Mouse (Mus musculus): ENCODE results near the gene Mterf4. TPM values are rescaled to one million over a fixed set of nuclear protein-coding genes. Genes with fewer than 3 reads are reported as not detected.
"Not testable (repeated sequence)": the region's sequence is repeated elsewhere in the genome, so short reads cannot be mapped to it uniquely, and the experiment has no call there.

Mterf4 gene
- polyA plus RNA-seq, 1 experiment from 2014 or later, result 32.2 TPM

DNA sequence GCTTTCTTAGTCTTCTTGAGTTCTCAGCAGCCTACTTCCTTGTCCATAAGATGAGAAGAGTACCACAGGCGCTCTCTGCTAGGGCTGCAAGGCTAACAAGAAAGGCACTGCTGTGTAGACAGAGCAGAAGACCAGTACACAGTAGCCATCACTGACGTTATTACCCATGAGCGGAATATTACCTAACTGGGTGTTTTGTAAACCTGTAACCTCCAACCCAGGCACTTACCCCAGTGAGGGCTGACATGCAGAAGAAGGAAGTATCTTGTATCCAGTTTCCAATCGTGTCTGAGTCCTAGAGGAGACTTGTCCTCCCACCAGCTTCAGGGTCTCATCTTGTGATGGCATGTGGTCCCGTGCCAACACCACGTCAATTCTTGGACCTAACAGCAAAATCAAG, 18.3 kb upstream of the Mterf4 start:
- no peak overlapping the region for H3K4me3 ChIP-seq (ENCODE audit: low read depth, low read length)
- H3K36me3 ChIP-seq (ENCODE audit: control insufficient read depth, insufficient read depth, low read length), result peaks cover 22% of the 10 kb centered on the region
- H3K27ac ChIP-seq (ENCODE audit: low read length), result no peak overlapping the region
- no peaks in the 10 kb centered on the region for H3K9me3 ChIP-seq (replicated peaks; ENCODE audit: control insufficient read depth, low read length, poor library complexity, severe bottlenecking)
- no peak overlapping the region for H3K4me2 ChIP-seq (ENCODE audit: low read length)
- ATAC-seq, result no peak
- H3K27me3 ChIP-seq (ENCODE audit: control insufficient read depth, insufficient read depth, low read depth, low read length), result no peaks in the 10 kb centered on the region
- H3K9ac ChIP-seq (ENCODE audit: low read depth, low read length), result no peak overlapping the region
- 95% methylated on average over 6 of the region's 6 CpGs for WGBS
- no peaks in the 10 kb centered on the region for H3K4me1 ChIP-seq (ENCODE audit: control insufficient read depth, insufficient read depth, low read length)

DNA sequence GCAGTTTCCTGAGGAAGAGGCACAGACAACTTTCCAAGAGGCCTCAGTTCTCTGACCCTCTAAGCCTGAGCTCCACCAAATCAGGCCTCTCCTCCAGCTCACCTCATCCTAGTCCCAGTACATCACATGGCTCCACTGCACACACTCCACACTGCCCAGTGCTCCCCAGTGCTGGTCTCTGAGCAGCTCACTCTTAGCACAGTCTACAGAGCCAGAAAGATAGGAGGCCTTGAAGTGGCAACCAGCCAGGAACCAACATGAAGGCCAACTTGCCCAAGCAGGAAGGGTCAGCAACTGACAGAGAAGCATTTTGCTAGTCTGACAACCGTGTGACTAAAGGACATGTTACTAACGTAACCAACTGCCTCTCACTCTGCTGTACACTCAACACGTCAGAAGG, 5.1 kb downstream of the Mterf4 start:
- peaks cover 9% of the 10 kb centered on the region for H3K4me1 ChIP-seq (ENCODE audit: control insufficient read depth, insufficient read depth, low read length)
- H3K9ac ChIP-seq (ENCODE audit: low read depth, low read length), result no peak overlapping the region
- peaks cover 24% of the 10 kb centered on the region for H3K36me3 ChIP-seq (ENCODE audit: control insufficient read depth, insufficient read depth, low read length)
- 89% methylated on average over 3 of the region's 3 CpGs for WGBS
- no peak for ATAC-seq
- no peak overlapping the region for H3K27ac ChIP-seq (ENCODE audit: low read length)
- no peak overlapping the region for H3K4me3 ChIP-seq (ENCODE audit: low read depth, low read length)
- H3K9me3 ChIP-seq (replicated peaks; ENCODE audit: control insufficient read depth, low read length, poor library complexity, severe bottlenecking), result no peaks in the 10 kb centered on the region
- H3K4me2 ChIP-seq (ENCODE audit: low read length), result no peak overlapping the region
- no peaks in the 10 kb centered on the region for H3K27me3 ChIP-seq (ENCODE audit: control insufficient read depth, insufficient read depth, low read depth, low read length)

DNA sequence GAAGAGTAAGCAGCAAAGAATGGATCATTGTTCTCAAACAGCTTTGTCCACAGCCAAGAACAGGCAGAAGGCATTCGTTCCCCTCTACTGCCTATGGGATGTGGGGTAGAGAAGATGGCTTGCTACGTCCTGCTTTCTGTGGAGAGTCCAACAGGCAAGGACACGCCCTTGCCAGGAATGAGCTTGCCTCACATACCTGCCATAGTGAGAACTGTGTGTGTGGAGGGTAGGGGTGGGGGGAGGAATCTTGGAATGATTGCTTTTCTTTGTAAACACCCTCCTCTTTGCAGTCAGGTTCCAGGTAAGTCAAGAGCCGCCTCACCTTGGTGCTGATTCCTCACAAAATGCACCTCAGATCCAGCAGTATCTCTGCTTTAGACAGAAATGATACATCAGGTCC, 5.9 kb downstream of the Mterf4 start:
- Histone ChIP-seq H3K4me1 (ENCODE audit: control insufficient read depth, insufficient read depth, low read length) (peaks cover 4% of the 10 kb centered on the region), H3K27me3 (ENCODE audit: control insufficient read depth, insufficient read depth, low read depth, low read length) (no peaks in the 10 kb centered on the region), H3K4me2 (ENCODE audit: low read length) (no peak overlapping the region), H3K9ac (ENCODE audit: low read depth, low read length) (no peak overlapping the region), H3K4me3 (ENCODE audit: low read depth, low read length) (no peak overlapping the region), H3K27ac (ENCODE audit: low read length) (no peak overlapping the region), H3K36me3 (ENCODE audit: control insufficient read depth, insufficient read depth, low read length) (peaks cover 24% of the 10 kb centered on the region), H3K9me3 (replicated peaks; ENCODE audit: control insufficient read depth, low read length, poor library complexity, severe bottlenecking) (no peaks in the 10 kb centered on the region)
- 88% methylated on average over 4 of the region's 4 CpGs for WGBS
- ATAC-seq, result no peak

GRCm38 (mm10) chr1:93294491-93294890, 11.2 kb downstream of the Mterf4 start:
- not testable (repeated sequence) for H3K9ac ChIP-seq (ENCODE audit: low read depth, low read length); ATAC-seq; H3K36me3 ChIP-seq (ENCODE audit: control insufficient read depth, insufficient read depth, low read length); H3K9me3 ChIP-seq (replicated peaks; ENCODE audit: control insufficient read depth, low read length, poor library complexity, severe bottlenecking); H3K4me3 ChIP-seq (ENCODE audit: low read depth, low read length); H3K27me3 ChIP-seq (ENCODE audit: control insufficient read depth, insufficient read depth, low read depth, low read length); H3K27ac ChIP-seq (ENCODE audit: low read length); H3K4me1 ChIP-seq (ENCODE audit: control insufficient read depth, insufficient read depth, low read length); H3K4me2 ChIP-seq (ENCODE audit: low read length)
- 81% methylated on average over 3 of the region's 3 CpGs for WGBS

DNA sequence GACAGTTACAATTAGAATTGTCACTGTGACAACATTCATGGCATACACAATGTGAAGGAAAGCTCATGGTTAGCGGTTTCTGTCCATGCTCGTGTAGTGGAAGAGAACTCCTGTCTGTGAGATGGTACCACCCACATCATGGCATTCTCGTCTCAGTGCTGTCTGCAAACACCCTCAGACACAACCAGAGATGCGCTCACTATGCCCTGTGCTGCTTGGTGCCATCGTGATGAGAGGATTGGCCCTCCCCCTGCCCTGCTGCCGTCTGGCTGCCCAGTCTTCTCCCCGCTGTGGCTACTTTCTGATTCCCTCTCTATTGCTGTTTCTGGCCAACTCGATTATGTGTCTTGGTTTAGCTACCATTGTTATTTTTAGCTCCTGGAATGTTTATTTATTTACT, 13.7 kb downstream of the Mterf4 start:
- H3K4me2 ChIP-seq (ENCODE audit: low read length), result no peak overlapping the region
- H3K4me3 ChIP-seq (ENCODE audit: low read depth, low read length), result no peak overlapping the region
- no peak overlapping the region for H3K27ac ChIP-seq (ENCODE audit: low read length)
- H3K9ac ChIP-seq (ENCODE audit: low read depth, low read length), result no peak overlapping the region
- WGBS, result 82% methylated on average over 8 of the region's 8 CpGs
- no peaks in the 10 kb centered on the region for H3K27me3 ChIP-seq (ENCODE audit: control insufficient read depth, insufficient read depth, low read depth, low read length)
- no peaks in the 10 kb centered on the region for H3K9me3 ChIP-seq (replicated peaks; ENCODE audit: control insufficient read depth, low read length, poor library complexity, severe bottlenecking)
- no peak for ATAC-seq
- H3K36me3 ChIP-seq (ENCODE audit: control insufficient read depth, insufficient read depth, low read length), result peaks cover 4% of the 10 kb centered on the region; the same call in 1 of the 2 replicates
- no peaks in the 10 kb centered on the region for H3K4me1 ChIP-seq (ENCODE audit: control insufficient read depth, insufficient read depth, low read length)

DNA sequence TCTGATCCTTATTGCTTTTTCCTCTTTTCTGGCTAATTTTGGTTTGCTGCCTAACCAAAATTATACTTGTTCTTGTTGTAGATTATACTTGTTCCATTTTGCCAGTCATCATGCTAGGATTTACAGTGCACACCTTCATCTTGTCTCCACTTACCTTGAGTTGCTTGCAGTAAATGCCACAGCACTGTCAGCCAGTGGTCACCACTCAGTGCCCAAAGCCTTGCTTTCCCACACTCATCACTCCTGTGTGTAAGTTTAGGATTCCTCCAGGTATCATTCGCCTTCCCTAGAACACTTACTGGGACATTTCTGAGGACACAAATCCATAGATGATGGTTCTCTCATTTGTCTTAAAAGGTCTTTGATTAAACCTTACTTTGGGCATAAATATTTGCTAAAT, 14.1 kb downstream of the Mterf4 start:
- H3K9ac ChIP-seq (ENCODE audit: low read depth, low read length), result no peak overlapping the region
- no peak for ATAC-seq
- H3K4me3 ChIP-seq (ENCODE audit: low read depth, low read length), result no peak overlapping the region
- H3K9me3 ChIP-seq (replicated peaks; ENCODE audit: control insufficient read depth, low read length, poor library complexity, severe bottlenecking), result no peaks in the 10 kb centered on the region
- H3K27me3 ChIP-seq (ENCODE audit: control insufficient read depth, insufficient read depth, low read depth, low read length), result no peaks in the 10 kb centered on the region
- no peaks in the 10 kb centered on the region for H3K4me1 ChIP-seq (ENCODE audit: control insufficient read depth, insufficient read depth, low read length)
- no peak overlapping the region for H3K4me2 ChIP-seq (ENCODE audit: low read length)
- peaks cover 4% of the 10 kb centered on the region; the same call in 1 of the 2 replicates for H3K36me3 ChIP-seq (ENCODE audit: control insufficient read depth, insufficient read depth, low read length)
- no peak overlapping the region for H3K27ac ChIP-seq (ENCODE audit: low read length)
- WGBS, result 90% methylated on average over 1 of the region's 1 CpGs

DNA sequence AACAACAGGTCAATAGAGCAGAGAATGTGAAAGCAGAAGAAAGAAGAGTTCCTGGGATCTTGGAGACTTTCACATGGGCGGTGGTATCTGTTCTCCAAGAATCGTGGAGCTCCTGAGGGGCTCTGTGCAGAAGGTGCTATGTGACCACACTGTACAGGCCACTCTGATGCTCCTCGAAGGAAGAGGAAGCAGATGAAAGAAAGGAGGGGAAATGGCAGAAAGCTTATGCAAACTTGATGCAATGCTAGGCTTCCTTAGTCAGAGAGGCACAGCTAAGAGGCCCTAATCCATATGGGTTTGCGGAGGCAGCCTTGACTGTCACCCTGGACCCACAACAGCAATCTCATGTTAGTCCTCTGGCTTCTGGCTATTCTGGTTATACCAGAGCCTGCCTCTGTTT, 14.8 kb downstream of the Mterf4 start:
- no peak overlapping the region for H3K4me3 ChIP-seq (ENCODE audit: low read depth, low read length)
- H3K9ac ChIP-seq (ENCODE audit: low read depth, low read length), result no peak overlapping the region
- H3K36me3 ChIP-seq (ENCODE audit: control insufficient read depth, insufficient read depth, low read length), result peaks cover 2% of the 10 kb centered on the region; the same call in 1 of the 2 replicates
- no peaks in the 10 kb centered on the region for H3K27me3 ChIP-seq (ENCODE audit: control insufficient read depth, insufficient read depth, low read depth, low read length)
- WGBS, result 90% methylated on average over 4 of the region's 4 CpGs
- no peak for ATAC-seq
- H3K9me3 ChIP-seq (replicated peaks; ENCODE audit: control insufficient read depth, low read length, poor library complexity, severe bottlenecking), result no peaks in the 10 kb centered on the region
- H3K27ac ChIP-seq (ENCODE audit: low read length), result no peak overlapping the region
- H3K4me1 ChIP-seq (ENCODE audit: control insufficient read depth, insufficient read depth, low read length), result no peaks in the 10 kb centered on the region
- H3K4me2 ChIP-seq (ENCODE audit: low read length), result no peak overlapping the region

GRCm38 (mm10) chr1:93289678-93290214, 16.0 kb downstream of the Mterf4 start:
- no peak overlapping the region for H3K4me3 ChIP-seq (ENCODE audit: low read depth, low read length)
- H3K9ac ChIP-seq (ENCODE audit: low read depth, low read length), result no peak overlapping the region
- H3K27me3 ChIP-seq (ENCODE audit: control insufficient read depth, insufficient read depth, low read depth, low read length), result no peaks in the 10 kb centered on the region
- H3K9me3 ChIP-seq (replicated peaks; ENCODE audit: control insufficient read depth, low read length, poor library complexity, severe bottlenecking), result no peaks in the 10 kb centered on the region
- H3K4me1 ChIP-seq (ENCODE audit: control insufficient read depth, insufficient read depth, low read length), result no peaks in the 10 kb centered on the region
- no peak for ATAC-seq
- WGBS, result 78% methylated on average over 3 of the region's 3 CpGs
- no peak overlapping the region for H3K27ac ChIP-seq (ENCODE audit: low read length)
- no peaks in the 10 kb centered on the region for H3K36me3 ChIP-seq (ENCODE audit: control insufficient read depth, insufficient read depth, low read length)
- H3K4me2 ChIP-seq (ENCODE audit: low read length), result no peak overlapping the region

GRCm38 (mm10) chr1:93277041-93277440, 28.7 kb downstream of the Mterf4 start:
- Histone ChIP-seq H3K4me2 (ENCODE audit: low read length) (no peak overlapping the region), H3K4me1 (ENCODE audit: control insufficient read depth, insufficient read depth, low read length) (peaks cover 2% of the 10 kb centered on the region; the same call in 1 of the 2 replicates), H3K36me3 (ENCODE audit: control insufficient read depth, insufficient read depth, low read length) (no peaks in the 10 kb centered on the region), H3K9me3 (replicated peaks; ENCODE audit: control insufficient read depth, low read length, poor library complexity, severe bottlenecking) (no peaks in the 10 kb centered on the region), H3K9ac (ENCODE audit: low read depth, low read length) (no peak overlapping the region), H3K27ac (ENCODE audit: low read length) (no peak overlapping the region), H3K4me3 (ENCODE audit: low read depth, low read length) (no peak overlapping the region), H3K27me3 (ENCODE audit: control insufficient read depth, insufficient read depth, low read depth, low read length) (no peaks in the 10 kb centered on the region)
- WGBS, result 81% methylated on average over 7 of the region's 7 CpGs
- no peak for ATAC-seq

Measured in midbrain, embryonic 16.5 days (tissue).